Mouse (Mus musculus) G1E (cell line): ENCODE measurements at regions not wholly inside any gene's neighbourhood (a gene's known extent, or its start where the extent isn't known, plus 50 kb on each side); places are given as distances from the start of the nearest gene placed in this dataset.

Experiments
- CTCF ChIP-seq: IDR thresholded peaks from 2 replicates; pipeline ENCODE4 v1.5.1; 2012; ENCODE audit warnings: low read depth, low read length, inconsistent platforms, mixed read lengths
- GATA1 ChIP-seq: IDR thresholded peaks from 2 replicates; pipeline ENCODE4 v1.6.1; 2012; ENCODE audit warnings: borderline replicate concordance, low read length, inconsistent platforms, mixed read lengths
- GATA2 ChIP-seq: IDR thresholded peaks from 2 replicates; pipeline ENCODE4 v1.6.1; 2012; ENCODE audit warnings: low read depth, low read length, inconsistent platforms, borderline replicate concordance
- POLR2AphosphoS5 ChIP-seq: IDR thresholded peaks from 2 replicates; pipeline ENCODE4 v1.6.1; 2012; ENCODE audit warnings: low read depth, low read length, inconsistent platforms; ENCODE audit not compliant: insufficient replicate concordance
- TAL1 ChIP-seq: conservative IDR thresholded peaks from 2 replicates; pipeline ENCODE4 v1.6.1; 2012; ENCODE audit warnings: low read depth, low read length, inconsistent platforms, mixed read lengths

- TF ChIP-seq CTCF (no peak), POLR2AphosphoS5 (no peak), TAL1 (no peak), GATA1 (no peak), GATA2 (no peak)
Measured at GRCm38 (mm10) chr15:59804394-59804793, 212.0 kb downstream of the 4933412E24Rik start.
